15 mouse cellular contexts compared by ENCODE assay signal in genomic region chr3:44912664-44913063, GRCm38 (mm10).
DNase-seq lines count a peak whose midpoint lies in the region; ATAC-seq and TF ChIP-seq lines count a peak whose summit lies in the region.
"Had no signal": no experiment of that assay in that cellular context is flagged by ENCODE, and none has a peak within 500 bp of the region (broad histone marks: within the 10 kb centered on the region; RNA-seq: fewer than 3 reads in every experiment).

No protein-coding gene starts in this region.

- H3K9ac ChIP-seq in hindbrain, embryonic 11.5 days (ENCODE audit: low read depth, low read length) = no peak overlapping the region
- H3K9ac ChIP-seq in hindbrain, embryonic 13.5 days = no peak overlapping the region
- H3K9ac ChIP-seq: embryonic facial prominence, embryonic 15.5 days had no signal

- no peaks in the 10 kb centered on the region for H3K4me1 ChIP-seq in hindbrain, embryonic 11.5 days (replicated peaks; ENCODE audit: control insufficient read depth, insufficient read depth, low read length)
- no peaks in the 10 kb centered on the region for H3K4me1 ChIP-seq in hindbrain, embryonic 13.5 days (replicated peaks)
- H3K4me1 ChIP-seq in E14TG2a.4 (replicated peaks; ENCODE audit: low read depth, low read length) = no peaks in the 10 kb centered on the region
- H3K4me1 ChIP-seq: embryonic facial prominence, embryonic 15.5 days had no signal

- H3K9me3 ChIP-seq in hindbrain, embryonic 11.5 days (ENCODE audit: control insufficient read depth, low read length) = no peaks in the 10 kb centered on the region
- no peaks in the 10 kb centered on the region for H3K9me3 ChIP-seq in hindbrain, embryonic 13.5 days
- H3K9me3 ChIP-seq in E14TG2a.4 (ENCODE audit: low read length) = no peaks in the 10 kb centered on the region
- H3K9me3 ChIP-seq: embryonic facial prominence, embryonic 15.5 days had no signal

- H3K27me3 ChIP-seq in hindbrain, embryonic 11.5 days (ENCODE audit: control insufficient read depth, insufficient read depth, low read length) = no peaks in the 10 kb centered on the region
- H3K27me3 ChIP-seq in hindbrain, embryonic 13.5 days = no peaks in the 10 kb centered on the region
- no peaks in the 10 kb centered on the region for H3K27me3 ChIP-seq in E14TG2a.4 (ENCODE audit: insufficient read depth, low read length)
- H3K27me3 ChIP-seq: embryonic facial prominence, embryonic 15.5 days had no signal

- DNase-seq in hindbrain, embryonic 11.5 days (ENCODE audit: low spot score) = peak; percentile 17
- peak; percentile 1 for DNase-seq in 3134 (ENCODE audit: extremely low read depth, insufficient read length, low spot score)
- peak; percentile 48 for DNase-seq in embryo, embryonic 10.5 days (ENCODE audit: low spot score)
- no peak for DNase-seq in testis, postnatal 14 days (ENCODE audit: low spot score)
- DNase-seq in ovary, postnatal 10 days (ENCODE audit: low spot score) = no peak
- DNase-seq in kidney, postnatal 25 days = no peak
- DNase-seq: heart, postnatal 10 days; kidney, postnatal 36 days; lung, postnatal 36 days; right cerebral cortex, postnatal 14 days; thymus, adult 2 months had no signal

- no peaks in the 10 kb centered on the region for H3K36me3 ChIP-seq in hindbrain, embryonic 11.5 days (ENCODE audit: control insufficient read depth, insufficient read depth, low read length)
- no peaks in the 10 kb centered on the region for H3K36me3 ChIP-seq in hindbrain, embryonic 13.5 days
- H3K36me3 ChIP-seq in E14TG2a.4 (ENCODE audit: insufficient read depth, low read length) = no peaks in the 10 kb centered on the region
- H3K36me3 ChIP-seq: embryonic facial prominence, embryonic 15.5 days had no signal

- no peak for ATAC-seq in hindbrain, embryonic 11.5 days (ENCODE audit: low FRiP score)
- ATAC-seq in hindbrain, embryonic 13.5 days (ENCODE audit: low FRiP score) = no peak

- no peak overlapping the region for H3K4me2 ChIP-seq in hindbrain, embryonic 11.5 days (replicated peaks; ENCODE audit: low read depth, low read length)
- H3K4me2 ChIP-seq in hindbrain, embryonic 13.5 days = no peak overlapping the region
- H3K4me2 ChIP-seq: embryonic facial prominence, embryonic 15.5 days had no signal

- TF ChIP-seq CTCF in E14TG2a.4 (conservative IDR thresholded peaks at IDR 0.05; ENCODE audit: low read length) = peak; percentile 44

- no peak overlapping the region for H3K4me3 ChIP-seq in hindbrain, embryonic 11.5 days (ENCODE audit: low read depth, low read length)
- H3K4me3 ChIP-seq in hindbrain, embryonic 13.5 days = no peak overlapping the region
- no peak overlapping the region for H3K4me3 ChIP-seq in E14TG2a.4 (replicated peaks; ENCODE audit: low read length)
- H3K4me3 ChIP-seq: embryonic facial prominence, embryonic 15.5 days; myocyte had no signal

- no peak overlapping the region for H3K27ac ChIP-seq in hindbrain, embryonic 11.5 days (ENCODE audit: low read depth, low read length)
- no peak overlapping the region for H3K27ac ChIP-seq in hindbrain, embryonic 13.5 days
- H3K27ac ChIP-seq: embryonic facial prominence, embryonic 15.5 days had no signal

Comparison
In these comparisons a context has a peak if more than half of its experiments do, and no peak if none do; other contexts are left out.
1. DNase-seq: peak in hindbrain, embryonic 11.5 days (single experiment), 3134 (single experiment) and embryo, embryonic 10.5 days (single experiment); none in testis, postnatal 14 days (single experiment), ovary, postnatal 10 days (single experiment) and kidney, postnatal 25 days (0 of 2).